Mouse (Mus musculus) frontal cortex, postnatal 10 days (tissue): ENCODE measurements around the gene Arfgap3.
A peak's percentile ranks its signal among the peaks of the same experiment; 100 is the strongest.
"Not testable (repeated sequence)": the region's sequence is repeated elsewhere in the genome, so short reads cannot be mapped to it uniquely, and the experiment has no call there.

Source experiments
- DNase-seq, 2 experiments: peaks; one replicate each; pipeline ENCODE4 v3.0.0; 2022; ENCODE audit warnings: low spot score in 2 of 2, mixed read lengths in 1 of 2

Gene Arfgap3

DNA sequence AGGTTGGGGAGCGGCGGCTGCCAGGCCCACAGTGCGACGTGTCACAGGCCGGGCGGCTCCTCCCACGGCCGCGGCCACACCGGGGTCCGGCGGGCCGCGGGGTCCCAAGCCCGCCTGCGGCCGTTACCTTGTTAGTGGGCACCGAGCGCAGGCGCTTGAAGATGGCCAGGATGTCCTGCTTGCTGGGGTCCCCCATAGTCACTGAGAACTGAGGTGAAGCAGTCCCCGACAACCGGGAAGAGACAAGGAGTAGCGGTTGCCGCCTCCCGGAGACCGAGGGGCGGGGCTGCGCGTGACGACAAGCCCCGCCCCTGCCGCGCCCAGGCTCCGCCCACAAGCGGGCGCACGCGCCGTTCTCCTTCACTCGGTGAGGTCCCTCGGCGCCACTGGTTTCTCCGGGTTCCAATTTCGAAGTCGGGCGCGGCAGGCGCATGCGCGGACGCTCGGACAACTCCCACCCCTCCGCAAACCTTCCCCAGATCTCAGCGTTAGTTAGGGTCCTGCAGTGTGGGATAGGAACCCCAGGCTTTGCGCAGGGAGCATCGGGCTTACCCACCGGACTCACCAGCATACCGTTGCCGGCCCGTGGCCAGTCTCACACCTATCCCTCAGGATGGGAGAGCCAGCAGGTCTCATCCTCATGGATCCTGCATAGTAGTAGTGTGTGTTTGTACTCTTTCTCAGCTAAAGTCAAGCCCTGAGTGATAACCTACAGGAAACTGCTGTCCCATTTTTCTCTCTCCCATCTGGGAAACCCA is at the start of gene Arfgap3:
TSS of gene Arfgap3 (minus strand) at position 294 of the 758 bp plus-strand sequence.
- DNase-seq, result peak; percentile 86 to 93

DNA sequence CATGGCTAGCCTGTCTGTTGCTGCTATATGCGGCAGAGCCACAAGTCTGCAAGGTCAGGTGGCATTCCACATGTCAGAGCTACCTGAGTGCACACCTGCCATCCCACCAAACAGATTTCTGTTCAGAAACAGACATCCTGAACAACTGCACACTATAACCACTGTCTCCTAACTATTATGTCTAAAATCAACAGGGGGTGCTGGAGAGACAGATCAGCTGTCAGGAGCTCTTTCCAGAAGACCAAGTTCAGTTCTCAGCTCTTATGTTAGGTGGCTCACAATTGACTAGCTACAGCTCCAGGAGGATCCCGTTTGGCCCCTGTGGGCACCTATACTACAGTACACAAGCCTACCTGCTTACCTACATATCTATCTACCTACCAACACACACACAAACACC is 42.7 kb upstream of the Arfgap3 start:
- DNase-seq, result no peak

DNA sequence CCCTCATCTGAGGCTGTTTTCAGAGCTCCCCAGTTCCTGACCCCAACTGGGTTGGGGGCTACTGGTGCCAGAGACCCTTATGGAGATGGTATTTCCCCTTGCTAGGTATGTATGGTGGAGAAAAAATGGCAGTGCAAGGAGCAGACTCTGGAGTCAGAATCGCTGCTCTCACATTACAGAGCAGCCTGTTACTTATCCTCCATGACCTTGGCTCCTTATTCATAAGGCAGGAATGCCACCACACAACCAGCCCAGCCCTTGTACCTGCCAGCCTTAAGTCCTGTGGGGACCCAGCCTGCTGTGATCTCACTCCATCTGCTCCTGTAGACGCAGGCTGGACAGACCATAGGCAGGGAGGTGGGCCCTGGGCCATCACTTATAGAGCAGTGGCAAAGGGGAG is 37.9 kb upstream of the Arfgap3 start:
- no peak for DNase-seq

DNA sequence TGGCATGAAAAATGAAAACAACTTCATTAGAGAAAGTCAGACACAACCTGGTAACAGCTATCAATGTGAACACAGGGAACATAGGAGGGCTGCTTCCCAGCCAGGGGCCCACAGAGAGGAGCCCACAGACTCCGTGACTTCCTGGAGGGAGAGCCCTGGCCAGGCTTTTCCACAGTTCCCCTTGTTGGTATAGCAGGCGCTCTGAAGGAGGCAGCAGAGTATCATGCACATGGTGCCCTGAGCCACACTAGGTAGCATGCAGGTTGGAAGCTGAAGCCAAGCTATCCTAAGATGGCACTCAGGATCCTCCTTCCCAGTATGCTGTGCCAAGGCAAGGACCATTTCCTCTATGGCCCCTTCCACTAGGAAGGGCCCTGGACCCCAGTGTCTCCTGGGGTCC is 33.6 kb upstream of the Arfgap3 start:
- no peak for DNase-seq

DNA sequence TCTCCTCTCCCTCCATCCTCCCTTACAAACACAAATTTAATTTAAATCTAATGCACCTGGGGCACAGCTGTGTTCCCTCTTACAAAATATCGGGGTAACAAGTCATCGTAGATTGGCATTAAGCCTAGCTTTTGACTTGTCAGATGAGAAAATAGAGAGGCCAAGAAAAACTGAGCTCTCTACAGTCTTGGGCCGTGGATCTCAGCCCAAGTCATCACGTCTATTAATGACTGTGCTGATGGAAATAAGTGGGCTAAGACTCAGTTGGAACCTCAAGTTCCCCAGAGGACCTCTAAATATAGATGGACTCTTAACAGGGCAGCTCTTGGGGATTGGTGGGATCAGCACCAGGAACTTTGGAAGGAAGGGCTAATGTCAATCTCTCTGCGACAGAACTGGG is 33.1 kb upstream of the Arfgap3 start:
- no peak for DNase-seq

DNA sequence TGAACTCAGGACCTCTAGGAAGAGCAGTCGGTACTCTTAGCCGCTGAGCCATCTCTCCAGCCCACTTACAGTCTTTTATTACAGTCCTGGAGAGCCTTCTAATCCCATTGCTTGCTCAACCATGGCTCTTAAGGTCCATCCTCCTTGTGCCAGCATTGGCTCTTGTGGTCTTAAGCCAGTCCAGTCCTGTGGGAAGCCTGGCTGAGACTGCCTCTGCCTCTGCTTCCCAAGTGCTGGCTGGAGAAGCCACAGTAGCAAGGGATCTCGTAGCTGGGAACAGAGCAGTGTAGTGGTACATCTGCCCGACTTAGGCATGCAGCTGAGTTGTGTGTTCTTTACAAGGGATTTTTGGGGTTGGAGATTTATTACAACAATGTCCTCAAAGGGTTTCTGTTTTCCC is 32.4 kb upstream of the Arfgap3 start:
- DNase-seq, result no peak

DNA sequence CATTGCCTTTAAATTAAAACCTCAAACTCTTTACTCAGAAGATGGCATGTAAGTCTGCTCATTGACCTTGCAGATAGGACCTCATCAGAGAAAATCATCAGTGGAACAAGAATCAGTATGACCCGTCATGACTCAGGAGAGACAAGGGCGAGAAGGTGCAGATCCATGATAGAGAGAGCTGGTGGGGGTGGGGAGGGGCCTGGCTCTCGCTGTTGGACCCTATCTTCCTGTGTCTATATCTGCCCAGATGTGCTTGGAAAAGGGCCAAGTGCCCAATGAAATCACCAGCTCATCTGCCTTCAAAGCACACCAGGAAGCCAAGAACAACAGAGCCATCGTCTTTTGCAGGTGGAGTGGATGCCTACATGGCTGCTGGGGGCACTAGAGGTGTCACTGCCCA is 27.1 kb upstream of the Arfgap3 start:
- no peak for DNase-seq

DNA sequence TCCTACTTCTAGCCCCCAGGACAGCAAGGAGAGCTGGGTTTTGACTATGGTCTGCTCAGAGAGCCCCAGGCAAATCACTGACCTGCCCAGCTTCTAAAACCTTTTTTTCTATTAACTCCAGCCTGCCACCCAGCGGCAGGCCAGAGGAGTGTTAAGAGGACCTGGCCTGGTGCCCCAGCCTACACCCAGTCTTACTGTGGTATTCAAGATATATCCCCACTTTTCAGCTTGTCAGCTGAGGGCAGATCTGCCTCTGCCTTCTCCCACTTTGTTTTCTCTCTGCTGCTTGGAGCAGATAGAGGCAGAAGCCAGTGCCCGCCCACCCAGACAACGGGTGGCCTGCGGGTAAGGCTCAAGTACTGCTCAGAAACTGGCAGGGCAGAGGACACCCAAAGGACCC is 25.1 kb upstream of the Arfgap3 start:
- DNase-seq, result peak in 1 of 2 experiments; percentile 34

DNA sequence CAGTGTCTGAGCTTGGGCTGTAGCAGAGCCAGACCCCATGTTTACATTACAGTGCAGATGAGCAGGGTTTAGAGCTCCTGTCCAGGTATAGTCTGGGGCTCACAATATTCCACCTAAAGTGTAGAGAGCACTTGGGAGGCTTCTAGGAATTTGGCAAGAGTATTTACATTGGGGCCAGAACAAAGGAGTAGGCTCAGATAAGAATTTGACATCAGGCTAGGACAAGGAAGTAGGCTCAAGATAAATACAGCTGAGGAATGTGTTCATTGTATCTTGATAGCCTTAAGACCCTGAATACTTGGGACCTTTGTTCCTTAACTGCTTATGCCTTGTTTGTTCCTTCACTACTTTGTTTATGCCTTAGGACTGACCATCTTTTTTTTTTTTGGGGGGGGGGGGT is 24.0 kb upstream of the Arfgap3 start:
- no peak for DNase-seq

DNA sequence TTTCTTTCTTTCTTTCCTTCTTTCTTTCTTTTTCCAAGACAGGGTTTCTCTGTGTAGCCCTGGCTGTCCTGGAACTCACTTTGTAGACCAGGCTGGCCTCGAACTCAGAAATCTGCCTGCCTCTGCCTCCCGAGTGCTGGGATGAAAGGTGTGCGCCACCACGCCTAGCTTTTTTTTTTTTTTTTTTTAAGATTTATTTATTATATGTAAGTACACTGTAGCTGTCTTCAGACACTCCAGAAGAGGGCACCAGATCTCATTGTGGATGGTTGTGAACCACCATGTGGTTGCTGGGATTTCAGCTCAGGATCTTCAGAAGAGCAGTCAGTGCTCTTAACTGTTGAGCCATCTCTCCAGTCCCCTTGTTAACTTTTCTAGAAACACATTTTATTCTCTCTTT is 18.7 kb upstream of the Arfgap3 start:
- DNase-seq, result not testable (repeated sequence)

DNA sequence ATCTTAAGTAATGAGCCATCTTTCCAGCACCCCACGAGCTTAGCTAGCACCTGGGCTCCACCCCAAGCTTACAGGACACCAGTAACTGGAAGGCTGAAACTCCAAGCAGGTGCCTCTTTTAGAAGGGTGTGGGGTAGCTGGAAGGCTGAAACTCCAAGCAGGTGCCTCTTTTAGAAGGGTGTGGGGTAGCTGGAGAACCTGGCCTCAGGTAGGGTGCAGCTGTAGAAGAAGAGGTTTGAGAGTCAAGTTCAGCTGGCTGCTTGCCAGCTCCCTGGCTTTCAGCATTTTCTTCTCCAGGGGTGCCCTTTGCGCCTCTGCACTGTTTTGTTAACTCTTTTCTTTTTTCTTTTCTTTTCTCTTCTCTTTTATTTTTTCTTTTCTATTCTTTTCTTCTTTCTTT is 18.2 kb upstream of the Arfgap3 start:
- no peak for DNase-seq

DNA sequence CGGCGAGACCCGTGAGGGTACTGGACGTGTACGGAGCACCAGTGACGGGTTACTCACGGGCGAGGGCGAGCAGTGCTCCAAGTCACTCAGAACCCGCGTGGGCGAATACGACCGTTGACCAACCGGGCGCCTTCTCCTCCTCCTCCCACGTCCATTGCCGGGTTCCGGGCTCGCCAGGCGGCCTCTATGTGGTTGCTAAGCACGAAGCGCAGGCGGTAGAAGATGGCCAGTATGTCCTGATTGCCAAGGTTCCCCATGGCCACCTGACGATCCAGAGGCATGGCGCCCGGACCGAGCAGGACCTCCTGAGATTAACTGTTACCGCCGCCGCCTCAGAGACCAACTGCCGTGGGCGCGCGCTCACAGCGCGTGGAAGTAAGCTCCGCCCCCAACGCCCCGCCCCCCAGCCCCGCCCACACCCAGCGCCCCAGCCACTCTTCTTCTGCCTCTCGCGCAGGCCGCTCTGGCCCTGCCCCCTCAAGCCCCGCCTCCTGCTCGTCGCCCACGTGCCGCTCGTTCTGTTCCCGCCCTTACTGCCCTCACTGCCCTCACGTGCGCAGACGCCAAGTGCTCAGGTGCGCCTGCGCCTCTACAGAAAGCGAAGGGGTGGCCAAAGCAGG is 17.0 kb upstream of the Arfgap3 start:
- DNase-seq, result peak; percentile 64

DNA sequence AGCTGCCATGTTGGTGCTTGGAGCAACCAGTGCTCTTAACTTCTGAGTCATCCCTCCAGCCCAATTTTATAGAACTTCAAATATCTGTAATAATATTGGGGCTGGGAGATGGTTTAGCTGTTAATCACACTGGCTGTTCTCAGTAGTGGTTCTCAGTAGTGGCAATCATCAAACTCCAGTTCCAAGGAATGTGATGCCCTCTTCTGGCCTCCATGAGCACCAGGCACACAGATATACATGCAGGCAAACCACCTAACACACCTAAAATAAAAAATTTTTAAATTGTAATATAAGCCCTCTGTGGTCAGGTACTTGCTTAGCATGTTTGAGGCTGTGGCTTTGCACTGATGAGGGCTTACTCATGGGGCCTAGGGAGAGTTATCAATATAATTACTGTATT is 15.7 kb upstream of the Arfgap3 start:
- DNase-seq, result no peak

DNA sequence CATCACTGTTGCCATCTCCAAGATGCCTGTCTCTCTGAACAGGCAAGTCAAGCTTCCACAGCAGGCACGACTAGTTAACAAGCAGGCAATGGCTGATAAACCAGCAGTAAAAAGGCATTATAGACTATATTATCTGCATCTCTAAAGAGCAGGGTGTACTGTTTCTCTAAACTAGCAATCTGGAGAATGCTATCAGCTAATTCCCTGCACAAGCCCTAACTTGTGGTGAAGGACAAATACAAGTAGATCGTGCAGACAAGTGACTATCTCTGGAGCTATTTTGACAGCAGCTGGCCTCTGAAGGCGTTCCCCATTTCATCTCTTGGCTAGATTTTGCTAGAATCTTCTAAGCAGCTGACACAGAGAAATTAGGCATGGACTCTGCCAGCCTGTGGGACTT is 14.1 kb upstream of the Arfgap3 start:
- DNase-seq, result no peak

DNA sequence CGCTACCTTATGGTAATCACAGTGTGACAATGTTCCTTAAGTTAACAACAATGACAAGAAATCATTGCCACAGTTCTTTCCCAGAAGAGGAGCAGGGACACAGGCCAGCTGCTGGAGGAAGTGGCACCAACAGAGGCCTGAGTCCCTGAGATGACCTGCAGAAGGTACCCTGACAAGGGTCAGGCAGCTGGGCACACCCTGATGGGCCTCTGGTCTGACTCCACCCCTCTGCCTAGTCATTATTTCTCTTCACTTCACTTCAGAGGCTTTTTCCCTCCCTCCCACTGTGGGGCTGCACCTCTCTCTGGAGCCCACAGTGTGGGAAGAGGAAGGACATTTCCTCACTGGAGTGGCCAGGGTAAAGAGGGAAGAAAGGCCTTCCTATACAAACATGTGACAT is 12.8 kb upstream of the Arfgap3 start:
- not testable (repeated sequence) for DNase-seq

DNA sequence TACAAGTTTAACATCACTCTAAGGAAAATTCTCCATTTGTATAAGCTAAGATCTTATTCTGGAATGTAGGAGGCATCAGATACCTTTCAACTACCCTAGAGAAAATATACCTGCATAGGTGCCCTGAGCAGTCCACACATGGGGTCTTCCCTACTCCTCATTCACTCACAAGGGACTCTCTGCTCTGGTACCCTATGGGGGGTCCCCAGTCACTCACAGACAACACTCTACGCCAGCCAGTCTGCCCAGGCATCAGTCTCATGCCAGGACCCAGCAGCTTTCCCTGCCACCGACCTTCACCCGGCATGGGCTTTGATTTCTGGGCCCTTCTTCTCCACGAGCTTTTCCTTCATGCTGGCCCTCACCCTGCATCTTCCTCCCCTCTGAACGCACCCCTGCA is 10.9 kb upstream of the Arfgap3 start:
- DNase-seq, result not testable (repeated sequence)

DNA sequence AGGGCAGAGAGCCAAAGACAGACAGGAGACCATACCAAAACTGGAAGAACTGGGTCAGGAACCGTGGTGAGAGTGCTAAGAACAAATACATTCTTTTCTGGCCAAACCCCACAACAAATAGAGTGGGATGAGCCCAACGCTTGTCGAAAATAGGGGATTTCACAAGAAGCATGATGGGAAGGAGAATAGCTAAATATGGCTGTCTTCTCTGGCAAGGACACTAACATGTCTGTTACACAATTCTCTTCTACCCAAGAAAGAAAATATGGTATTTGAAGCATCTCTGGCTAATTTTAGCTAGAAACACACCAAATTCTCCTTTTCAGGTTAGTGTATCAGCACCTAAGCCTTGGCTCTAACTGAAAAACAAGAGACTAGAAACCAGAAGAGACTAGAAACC is 10.1 kb upstream of the Arfgap3 start:
- no peak for DNase-seq

DNA sequence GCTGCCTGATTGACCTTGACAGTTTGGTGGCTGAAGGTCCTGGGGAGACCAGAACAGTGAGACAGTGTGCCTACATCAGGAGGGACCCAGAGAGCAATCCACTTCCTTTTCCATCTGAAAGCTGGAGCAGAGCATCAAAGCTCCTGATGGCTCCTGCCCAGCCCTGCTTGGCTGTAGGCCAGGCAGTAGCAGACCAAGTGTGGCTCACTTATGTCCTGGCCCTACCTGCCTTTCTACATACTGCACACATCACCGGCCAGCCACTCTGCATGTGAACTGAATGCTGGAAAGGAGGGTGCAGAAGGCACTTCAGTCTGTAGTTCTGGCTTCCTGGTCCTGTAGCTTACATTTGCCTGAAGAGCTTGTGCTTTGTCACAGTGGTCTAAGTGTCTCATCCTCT is 8.4 kb upstream of the Arfgap3 start:
- no peak for DNase-seq

DNA sequence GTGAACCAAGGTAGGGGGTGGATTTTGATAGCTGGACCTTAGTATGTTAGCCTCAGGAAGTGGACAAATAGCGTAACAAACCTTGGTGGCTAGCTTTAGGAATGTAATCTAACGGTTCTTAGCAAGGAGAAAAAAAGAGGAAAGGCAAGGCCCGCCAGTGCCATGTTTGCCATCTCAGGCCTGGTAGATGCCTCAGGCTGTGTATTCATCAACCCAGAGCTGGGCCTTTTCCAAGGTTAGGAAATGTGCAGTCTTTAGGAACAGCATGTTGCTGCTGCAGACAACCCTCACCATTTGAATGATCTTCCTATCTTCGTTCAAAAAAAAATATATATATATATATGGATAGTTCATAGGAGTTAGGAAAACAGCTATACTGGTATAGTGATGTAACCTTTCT is 1.5 kb upstream of the Arfgap3 start:
- DNase-seq, result no peak

DNA sequence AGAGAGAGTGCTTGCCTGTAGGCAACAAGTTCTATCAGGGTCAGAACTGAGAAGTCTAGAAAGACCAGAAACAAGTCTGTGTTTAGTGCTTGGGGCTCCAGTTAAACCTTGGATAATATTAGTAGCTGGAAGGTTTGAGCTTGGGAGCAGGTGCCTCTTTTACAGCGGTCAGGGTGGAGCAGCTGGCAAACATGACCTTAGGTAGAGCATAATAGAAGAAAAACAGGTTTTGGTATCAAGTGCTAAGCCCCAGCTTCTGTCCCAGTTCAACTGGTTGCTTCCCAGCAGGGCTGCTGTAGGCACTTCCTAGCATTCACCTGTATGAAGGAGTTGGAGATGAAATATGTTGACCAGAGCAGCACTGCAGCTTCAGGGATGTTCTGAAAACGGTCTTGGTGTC is 812 bp upstream of the Arfgap3 start:
- DNase-seq, result no peak

DNA sequence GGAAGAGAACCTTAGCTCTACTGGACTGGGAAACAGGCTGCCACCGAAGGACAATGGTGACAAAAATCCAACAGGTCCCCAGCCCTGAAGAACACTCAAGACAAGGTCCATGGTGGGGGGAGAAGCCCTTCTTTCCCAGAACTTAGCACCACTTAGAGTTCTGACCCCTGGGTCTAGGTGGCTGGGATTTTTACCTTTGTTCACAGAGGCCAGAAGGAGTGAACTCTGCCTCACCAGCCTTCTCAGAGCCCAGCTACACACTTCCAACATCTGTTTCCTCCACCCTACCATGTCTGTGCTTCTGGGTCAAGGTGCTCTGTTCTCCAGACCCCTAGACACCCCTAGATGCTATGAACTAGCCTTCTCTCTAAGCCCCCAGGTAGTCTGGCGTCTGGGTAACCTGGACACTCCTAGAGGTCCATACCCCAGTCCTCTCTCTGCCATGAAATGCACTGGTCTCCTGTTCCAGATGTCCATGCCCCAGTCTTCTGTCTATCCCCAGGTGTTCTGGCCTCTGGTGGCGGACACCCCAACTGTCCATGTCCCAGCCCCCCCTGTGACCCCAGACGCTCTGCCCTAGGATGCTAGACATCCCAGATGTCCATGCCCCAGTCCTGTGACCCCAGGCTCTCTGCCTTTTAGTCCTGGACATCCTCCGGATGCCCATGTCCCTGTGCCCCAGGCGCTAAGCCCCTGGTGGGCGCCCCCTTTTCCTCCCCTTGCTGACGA is 658 bp downstream of the Arfgap3 start:
- no peak for DNase-seq

DNA sequence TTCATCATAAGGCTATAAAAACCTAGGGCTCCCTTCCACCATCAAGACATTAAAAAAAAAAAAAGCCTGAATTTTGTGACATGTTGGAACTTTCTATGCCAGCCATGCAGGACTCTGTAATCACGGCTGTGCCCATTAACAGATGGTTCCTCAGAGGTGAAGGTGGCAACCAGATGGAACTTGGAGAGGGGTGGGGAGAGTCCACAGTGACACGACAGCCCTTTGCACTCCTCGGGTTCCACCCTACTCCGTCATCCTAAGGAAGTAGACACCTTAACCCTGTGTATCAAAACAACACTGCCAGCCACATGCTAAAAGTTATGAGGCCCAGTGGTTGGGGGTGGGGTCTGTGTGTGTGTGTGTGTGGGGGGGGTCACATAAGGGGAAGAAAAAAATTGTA is 1.3 kb downstream of the Arfgap3 start:
- no peak for DNase-seq

DNA sequence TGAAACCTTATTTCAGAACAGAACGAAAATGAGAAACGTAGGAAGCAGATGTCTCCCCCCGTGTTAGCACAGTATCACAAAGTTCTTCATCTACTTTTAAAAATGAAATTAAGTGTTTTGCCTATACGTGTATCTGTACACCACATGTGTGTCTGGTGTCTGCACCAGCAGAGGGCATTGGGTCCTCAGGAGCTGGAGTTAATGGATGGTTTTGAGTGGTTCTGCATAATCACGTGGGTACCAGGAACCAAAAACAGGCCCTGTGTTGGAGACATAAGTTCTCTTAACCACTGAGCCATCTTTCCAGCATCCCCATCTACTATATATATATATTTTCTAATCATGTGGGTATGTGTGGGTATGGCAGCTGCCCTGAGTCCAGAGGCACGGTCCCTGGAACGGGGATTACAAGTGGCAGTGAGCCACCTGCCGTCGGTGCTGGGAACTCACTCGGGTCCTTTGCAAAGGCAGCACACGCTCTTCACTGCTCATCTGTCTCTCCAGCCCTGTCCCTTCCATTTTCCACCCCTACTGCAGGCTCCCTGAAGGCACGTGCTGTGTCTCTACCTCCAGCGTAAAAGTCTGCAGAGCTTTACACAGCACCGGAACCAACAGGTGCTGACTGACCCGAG is 4.0 kb downstream of the Arfgap3 start:
- no peak for DNase-seq
